Mouse (Mus musculus) CD4-positive, CD25-positive, alpha-beta regulatory T cell, adult 4 months (primary cell): ENCODE data around the gene Olfr523. TPM values are rescaled to one million over a fixed set of nuclear protein-coding genes. Genes with fewer than 3 reads are reported as not detected.

Source experiments
- ATAC-seq: one replicate; pipeline ENCODE4 v1.8.0; 2017
- polyA plus RNA-seq, 2 experiments: library from polyadenylated mRNA; unstranded; fragments of 100-300 nt; shearing (Covaris generic); gene quantifications; one replicate each; pipeline ENCODE4 v1.2.1; 2017

Olfr523 gene
- polyA plus RNA-seq, 2 experiments from 2014 or later, result not detected

DNA sequence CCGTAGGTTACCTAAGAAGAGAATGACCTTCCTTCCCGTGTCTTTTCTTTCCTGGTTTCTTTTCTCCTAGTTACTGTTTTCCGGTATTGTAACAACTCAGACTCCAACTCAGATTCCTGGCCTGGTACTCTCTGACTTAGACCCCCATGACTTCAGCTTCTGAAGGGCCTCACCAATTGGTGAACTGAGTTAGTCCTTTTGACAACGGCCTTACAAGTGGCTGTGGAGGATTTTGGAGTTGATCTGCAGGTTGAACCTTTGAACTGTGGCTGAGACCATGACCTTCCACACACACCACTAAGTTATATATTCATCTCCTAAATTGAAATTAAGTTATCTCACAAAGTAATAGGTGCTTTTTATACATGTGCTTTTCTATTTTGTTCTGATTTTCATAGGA, 11.2 kb downstream of the Olfr523 start:
- no peak for ATAC-seq

DNA sequence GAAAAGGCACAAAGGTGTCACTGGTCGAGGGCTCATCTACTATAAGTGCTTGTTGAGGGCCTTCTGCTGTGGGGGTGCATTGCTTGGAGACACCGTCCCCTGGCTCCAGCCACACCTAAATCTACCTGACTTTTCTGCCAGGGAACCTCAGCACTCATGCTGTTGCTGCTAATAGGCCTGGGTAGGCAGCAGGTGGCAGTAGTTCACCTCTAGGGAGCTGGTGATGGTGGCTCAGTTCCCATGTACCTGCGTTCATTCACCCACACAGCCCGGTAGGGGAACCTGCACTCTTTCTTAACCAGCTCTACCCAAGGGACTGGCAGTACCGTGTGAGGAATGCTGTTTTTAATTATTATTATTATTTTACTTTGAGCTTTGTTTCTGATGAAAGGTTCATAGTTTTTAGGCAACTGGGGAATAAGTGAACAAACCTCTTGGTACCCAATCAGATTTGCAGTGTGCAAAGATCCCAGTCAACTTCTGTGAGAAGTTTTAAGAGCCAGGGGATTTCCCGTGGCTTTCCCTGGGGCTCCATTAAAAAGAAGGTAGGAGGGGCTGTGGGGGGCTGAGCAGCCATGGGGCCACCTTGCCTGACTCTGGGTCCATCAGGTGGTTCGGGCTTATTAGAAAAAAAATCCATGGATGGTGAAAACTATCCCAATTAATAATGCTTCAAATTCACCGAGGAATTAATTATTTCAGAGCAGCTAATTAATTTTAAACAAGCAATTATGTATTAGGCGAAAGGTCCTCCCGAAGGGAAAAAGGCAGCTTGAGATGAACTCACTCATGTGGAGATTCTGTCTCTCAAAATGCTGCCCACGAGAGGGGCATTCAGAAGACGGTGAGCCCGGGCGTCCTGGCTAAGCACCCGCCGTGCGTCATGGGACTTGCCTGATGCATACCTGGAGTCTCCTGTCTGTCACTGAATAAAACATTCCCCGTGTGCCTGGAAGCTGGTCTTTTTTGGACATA, 13.9 kb downstream of the Olfr523 start:
- peak; percentile 54 for ATAC-seq

DNA sequence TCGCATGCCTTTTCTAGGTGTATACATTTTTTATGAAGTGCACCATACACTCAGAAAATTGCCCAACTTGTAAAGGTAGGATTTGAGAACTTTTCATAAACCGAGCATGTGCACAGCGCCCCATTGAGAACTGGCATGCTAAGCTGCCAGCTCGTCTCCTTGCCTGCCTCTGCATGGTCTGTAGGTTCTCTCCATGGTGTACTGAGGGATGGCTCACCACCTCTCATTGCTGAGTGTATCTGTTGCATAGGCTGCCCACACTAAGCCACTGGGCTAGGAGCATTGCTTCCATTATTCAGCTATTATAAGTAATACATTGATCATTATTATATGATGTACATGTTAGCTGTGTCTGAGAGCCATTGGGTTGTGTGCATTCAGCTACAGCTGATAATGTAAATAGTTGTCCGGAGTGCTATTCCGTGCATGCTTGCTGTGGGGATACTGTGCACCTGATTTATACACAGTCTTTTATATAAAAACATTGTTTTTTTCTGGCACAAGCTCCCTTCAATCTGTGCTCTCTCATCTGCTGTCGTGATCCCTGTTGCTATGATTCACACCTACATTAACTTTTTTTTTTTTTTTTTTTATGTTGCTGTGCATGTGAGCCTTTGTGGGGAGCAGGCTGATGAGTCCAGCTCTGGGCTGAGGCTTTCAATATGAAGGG, 14.8 kb downstream of the Olfr523 start:
- no peak for ATAC-seq

DNA sequence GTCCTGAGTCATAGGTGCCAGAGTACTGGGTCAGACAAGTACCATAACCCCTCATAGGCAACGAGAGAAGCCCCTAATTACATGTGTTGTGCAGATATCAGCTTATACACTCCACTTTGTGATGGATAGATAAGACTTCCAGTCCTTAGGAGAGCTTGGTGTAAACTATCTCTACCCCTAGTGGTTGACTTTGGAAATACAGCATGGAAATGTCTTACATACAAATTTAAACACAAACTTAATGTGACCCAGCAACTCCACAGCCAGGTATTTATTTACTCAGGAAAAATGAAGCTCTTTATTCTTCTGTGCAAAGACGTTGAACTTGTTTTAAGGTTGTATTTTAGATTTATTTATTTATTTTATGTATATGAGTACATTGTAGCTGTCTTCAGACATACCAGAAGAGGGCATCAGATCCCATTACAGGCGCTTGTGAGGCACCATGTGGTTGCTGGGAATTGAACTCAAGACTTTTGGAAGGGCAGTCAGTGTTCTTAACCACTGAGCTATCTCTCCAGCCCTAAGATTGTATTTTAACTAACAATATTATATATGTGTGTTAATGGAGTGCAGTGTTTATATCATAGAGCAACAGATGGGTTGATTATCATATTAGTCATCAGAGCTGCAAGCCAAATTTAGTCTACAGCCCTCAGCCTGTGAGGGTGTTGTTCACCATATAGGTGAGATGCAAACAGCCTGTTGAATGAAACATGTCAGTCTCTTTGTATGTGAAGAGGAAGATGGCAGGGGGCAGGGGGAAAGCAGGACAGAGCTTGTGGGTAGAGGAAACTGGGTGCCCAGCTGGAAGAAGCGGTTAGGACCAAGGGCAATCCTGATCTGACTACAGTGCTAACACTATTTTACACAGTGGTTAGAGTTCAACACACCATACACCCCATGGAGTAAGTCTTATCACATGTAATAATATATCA, 15.6 kb downstream of the Olfr523 start:
- ATAC-seq, result no peak

DNA sequence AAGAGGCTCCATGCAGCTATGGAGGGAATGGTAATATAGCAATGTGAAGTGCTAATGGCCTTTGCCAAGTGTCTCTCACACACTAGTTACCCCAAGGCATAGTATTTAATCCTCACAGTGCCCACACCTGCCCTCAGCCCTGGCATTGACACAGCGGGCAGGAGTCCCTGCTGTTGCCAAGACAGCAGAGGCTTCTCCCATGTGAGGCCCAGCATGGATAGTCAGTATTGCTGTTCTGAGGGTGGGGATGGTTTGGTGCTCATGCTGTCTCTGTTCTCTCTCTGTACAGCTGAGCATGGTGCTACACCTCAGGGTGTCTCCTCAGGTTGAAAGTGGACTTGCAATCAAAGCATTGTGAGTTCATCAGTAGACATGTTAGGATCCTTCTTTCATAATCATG, 17.4 kb downstream of the Olfr523 start:
- ATAC-seq, result no peak

DNA sequence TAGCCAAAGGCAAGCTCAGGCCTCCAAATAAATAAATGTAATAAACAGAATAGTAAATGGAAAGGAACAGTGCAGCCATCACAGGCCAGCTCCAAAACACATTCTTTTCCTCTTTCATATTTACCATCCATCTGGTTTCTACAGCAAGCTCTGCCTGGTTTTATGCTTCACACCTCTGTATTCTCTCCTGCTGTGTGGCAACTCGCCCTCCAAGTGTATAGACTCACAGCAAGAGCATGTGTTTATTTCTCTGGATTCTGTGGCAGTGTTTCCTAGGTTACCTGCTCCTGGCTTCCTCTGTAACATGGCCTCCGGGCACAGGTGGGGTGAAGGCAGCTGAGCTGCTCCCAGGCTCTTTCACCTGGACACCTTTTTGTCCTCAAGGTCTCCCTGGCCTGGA, 19.4 kb downstream of the Olfr523 start:
- ATAC-seq, result no peak

DNA sequence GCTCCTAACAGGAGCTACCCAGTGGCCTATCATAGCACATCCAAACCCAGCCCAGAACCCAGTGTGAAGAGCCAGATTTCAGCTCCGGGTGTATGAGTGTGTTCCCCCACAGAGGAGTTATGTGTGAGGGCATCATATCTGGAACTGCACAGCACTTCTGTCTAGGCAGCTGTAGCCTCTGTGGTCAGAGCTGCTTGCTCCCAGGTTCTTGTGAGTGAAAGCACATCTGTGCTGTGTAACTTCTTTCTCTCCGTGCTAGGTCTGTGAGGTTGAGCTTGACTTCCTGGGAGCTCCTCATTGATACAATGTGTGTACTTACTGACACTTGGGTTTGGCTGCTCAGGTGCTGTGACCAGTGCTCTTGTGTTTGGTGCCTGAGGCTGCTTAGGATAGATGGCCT, 19.8 kb downstream of the Olfr523 start:
- ATAC-seq, result no peak

DNA sequence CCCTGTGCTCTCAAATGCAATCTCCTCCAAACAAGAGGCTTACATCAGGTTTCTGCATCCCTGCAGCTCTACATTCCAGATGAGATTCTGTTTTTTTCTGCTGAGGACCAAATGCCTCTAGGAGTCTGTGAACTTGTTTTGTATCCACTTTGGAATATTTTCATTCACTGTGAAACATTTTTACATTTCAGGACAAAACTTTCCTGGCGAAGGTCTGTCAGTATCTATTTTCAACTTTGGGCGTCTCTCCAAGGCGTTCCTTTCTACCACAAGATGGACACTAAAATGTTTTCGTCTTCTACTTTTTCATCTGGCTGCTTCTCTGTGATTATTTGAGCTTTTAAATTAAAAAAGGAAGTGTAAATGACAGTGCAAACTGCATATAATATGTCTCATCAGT, 21.0 kb downstream of the Olfr523 start:
- no peak for ATAC-seq

DNA sequence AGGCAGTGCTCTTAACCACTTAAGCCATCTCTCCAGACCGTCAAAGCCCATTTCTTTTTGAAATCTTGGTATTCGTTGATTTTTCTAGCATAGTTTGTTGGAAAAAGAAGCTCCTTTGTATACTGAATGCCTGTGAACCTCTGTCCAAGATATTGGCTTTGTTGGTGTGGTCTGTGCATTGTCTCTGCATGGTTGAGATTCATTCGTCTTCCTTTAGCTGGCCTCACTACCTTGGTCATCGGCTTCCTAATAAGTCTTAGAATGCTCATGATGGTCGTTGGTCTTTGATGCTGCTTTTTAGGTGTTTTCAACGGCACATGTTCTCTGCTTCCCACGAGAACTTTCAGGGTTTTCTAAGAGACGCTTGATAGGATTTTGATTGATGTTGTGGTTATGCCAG, 23.0 kb downstream of the Olfr523 start:
- no peak for ATAC-seq

DNA sequence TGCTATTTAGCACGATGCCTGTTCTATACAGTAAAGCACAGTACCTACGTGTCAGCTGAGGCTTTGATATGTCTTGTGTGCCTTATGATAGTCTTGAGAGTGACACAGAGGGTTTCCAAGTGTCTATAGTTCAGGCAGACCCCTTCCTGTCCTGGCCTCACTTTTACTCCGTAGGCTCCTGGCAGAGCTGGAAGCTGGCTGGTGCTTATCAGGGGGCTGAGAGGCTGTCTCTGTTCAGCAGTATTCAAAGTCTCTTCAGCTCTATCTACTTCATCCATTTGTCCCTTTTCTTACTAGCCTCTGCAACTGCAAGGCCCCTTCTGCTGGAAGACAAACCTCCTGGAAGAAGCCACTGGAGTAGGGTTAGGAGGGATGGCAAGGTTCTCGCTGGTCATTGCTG, 28.1 kb downstream of the Olfr523 start:
- no peak for ATAC-seq

DNA sequence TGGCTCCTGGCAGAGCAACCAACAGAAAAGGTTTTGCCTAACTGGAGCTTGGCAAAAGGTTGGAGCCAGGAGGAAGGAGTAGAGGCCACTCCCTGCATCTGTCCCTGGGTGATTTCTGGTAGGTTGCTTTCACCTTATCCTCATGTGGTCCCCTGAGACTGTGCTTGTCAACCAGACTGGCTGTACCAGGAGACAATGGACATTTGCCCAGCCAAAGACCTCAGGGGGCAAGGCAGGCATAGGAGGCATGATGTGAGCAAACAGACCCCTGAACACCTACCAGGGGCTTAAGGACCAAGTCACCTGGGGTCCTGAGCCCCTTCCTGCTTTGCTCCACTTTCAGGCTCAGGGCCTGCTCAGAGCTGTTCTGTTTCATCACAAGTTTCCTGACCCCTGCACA, 32.8 kb downstream of the Olfr523 start, which contains the start of gene Olfr524:
Gene Olfr524, minus strand, starts transcription at position 101 of the 400 bp plus-strand sequence.
- ATAC-seq, result no peak

DNA sequence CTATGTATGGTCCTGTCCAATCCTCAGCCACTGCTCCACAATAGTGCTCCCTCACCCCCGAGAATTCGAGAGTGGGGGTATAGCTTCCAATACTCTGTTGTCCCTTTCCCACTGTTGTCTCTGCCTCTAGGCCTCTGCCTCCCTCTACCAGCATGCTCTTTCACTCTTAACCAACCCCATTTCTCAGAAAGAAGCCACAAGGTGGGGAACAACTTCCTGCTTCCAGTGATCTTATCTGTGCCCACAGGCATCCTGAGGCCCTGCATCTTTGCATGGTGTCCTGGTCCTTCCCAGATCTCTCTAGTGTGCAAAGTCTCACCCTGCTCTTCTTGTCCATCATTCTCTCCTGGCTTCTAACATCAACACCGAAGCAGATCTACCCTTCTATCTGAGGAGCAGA, 33.9 kb downstream of the Olfr523 start:
- no peak for ATAC-seq

DNA sequence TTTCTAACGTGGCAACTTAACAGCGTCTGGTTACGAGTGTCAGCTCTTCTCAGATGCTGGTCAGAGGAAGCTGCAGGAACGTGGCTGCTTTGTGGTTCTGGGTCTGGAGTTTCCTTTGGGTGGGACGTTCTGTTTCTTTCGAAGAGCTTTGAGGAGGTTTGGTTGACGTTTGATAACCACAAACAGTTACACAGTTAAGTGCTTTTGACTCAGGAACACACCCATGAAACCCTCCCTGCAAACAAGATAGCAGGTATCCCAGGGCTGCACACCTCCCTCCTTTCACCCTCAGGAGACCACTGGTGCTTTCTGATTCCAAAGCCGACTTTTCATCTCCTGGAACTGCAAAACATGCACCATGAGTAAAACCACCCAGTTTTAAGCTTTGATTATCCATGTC, 35.1 kb downstream of the Olfr523 start:
- ATAC-seq, result peak; percentile 37

DNA sequence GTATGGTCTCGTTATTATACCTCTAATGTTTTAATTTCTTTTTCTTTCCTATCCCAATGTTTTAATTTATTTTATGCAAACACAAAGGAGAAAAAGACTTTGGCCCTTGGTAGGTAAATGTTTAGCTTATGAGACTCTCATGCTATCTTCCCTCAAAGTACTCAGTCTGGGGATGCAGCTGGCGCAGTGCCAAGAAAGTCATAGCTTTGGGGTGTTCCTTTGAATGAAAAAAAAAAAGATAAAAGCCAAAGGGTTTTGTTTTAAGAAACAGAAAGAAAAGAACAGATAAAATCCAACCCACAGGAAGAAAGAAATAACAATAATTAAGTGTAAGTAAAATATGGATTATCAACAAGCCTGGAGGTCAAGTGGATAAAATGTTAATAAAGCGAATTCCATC, 35.7 kb downstream of the Olfr523 start:
- no peak for ATAC-seq

DNA sequence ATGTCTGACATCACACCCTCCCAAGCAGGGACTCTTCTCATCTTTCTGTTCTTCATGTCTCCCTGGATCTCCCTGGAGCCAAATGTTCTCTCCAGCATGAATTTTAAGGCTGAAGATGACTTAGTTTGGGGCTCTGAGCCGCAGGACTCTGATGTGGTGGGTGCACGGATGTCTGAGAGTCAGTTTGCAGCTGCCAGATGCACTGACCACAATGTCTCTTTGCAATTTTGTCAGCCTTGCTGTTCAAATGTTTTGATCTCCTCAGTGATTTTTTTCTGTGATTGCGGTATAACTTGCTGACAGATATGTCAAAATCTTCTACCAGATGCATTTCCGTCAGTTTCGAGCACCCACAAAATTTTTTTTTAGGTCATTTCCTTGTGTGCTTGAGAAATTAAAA, 40.8 kb downstream of the Olfr523 start:
- ATAC-seq, result no peak

DNA sequence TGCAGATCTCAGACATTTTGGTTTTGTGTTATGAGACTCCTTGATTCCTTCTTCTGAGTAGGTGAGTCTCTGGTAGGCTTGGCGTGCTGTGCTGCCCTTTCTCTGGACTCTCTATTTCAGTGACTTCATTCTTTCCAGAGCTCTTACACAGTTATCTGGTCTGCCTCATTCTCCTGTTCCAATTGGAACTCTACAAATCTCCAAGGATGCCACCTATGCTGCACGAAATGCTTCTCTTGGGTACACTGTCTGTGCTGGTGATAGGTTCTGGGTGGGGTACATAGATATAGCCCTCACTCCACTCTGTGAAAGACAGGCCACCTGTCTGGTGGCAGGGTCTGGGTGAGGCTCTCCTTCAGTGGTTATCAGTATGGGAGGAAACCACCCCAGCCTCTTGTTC, 45.0 kb downstream of the Olfr523 start, which contains the start of gene Cd163l1:
Gene Cd163l1, plus strand, starts transcription at position 301 of the 400 bp plus-strand sequence.
- ATAC-seq, result no peak

DNA sequence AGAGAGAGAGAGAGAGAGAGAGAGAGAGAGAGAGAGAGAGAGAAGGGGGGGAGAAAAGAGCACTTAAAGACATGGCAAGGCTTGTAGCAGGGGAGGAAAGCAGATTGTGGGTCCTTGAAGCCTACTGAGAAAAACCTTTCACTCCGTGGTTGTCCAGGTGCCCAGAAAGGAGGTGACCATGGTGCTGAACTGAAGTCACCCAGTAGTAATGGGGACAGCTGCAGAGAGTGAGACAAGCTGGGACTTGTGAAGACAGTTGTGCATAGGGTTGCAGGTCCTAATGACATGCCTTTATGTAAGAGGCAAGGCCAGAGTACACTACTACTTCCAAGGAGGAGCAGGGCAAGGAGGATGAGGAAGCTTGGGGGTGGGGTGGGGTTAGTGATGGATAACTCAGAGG, 46.3 kb downstream of the Olfr523 start:
- ATAC-seq, result no peak

DNA sequence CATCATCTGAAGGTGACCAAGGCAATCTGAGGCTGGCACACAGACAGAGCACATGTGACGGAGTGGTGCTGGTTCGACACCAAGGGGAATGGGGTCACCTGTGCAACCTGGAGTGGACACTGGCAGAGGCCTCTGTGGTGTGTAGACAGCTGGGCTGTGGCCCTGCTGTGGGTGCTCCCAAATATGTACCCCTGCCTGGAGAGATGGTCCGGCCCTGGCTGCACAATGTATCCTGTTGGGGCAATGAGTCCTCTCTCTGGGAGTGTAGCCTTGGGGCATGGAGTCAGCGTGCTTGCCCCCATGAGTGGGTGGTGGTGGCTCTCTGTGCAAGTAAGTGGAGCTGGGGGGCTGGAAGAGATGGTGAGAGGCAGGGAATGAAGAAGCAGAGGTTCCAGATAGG, 47.4 kb downstream of the Olfr523 start:
- no peak for ATAC-seq

DNA sequence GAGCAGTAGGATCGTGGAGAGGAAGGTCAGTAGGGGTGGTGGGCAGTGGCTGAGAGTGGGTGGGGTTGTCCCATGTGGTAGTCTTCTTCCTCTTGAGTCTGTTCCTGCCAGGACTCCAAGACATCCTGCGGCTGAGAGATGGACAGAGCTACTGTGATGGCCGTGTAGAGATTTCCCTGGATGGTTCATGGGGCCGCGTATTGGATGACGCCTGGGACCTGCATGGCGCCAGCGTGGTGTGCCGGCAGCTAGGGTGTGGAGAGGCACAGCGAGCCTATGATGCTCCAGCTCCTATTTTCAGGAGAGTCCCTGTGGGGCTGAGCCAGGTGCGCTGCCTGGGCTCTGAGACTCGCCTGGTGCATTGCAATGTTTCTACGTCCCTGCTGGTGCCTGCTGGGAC, 51.2 kb downstream of the Olfr523 start:
- no peak for ATAC-seq
